Mouse (Mus musculus) ES-E14 (cell line): ENCODE data around the gene Srr.

Experiments
- CHD2 ChIP-seq: IDR thresholded peaks from 2 replicates; pipeline ENCODE4 v1.6.1; 2014; ENCODE audit warnings: mild to moderate bottlenecking, low read depth, low read length, inconsistent platforms
- HCFC1 ChIP-seq: IDR thresholded peaks from 2 replicates; pipeline ENCODE4 v1.6.1; 2012; ENCODE audit warnings: low read length, inconsistent platforms, borderline replicate concordance; ENCODE audit not compliant: insufficient read depth

GRCm38 (mm10) chr11:74880999-74881398, 44.7 kb downstream of the Srr start:
- TF ChIP-seq CHD2: no peak
- TF ChIP-seq HCFC1: no peak
